Mouse (Mus musculus) bone marrow, adult 2 months (tissue): ENCODE measurements around the gene Piezo1. TPM values are rescaled to one million over a fixed set of nuclear protein-coding genes. Genes with fewer than 3 reads are reported as not detected.
A peak's percentile ranks its signal among the peaks of the same experiment; 100 is the strongest.

Experiments
- H3K27ac ChIP-seq: fragments of 200-500 bp; 2 replicates; pipeline ENCODE4 v1.5.1; 2012; ENCODE audit warnings: low read depth, mild to moderate bottlenecking, control low read depth, inconsistent platforms, low read length; ENCODE audit not compliant: control insufficient read depth, poor library complexity, insufficient read depth
- H3K4me1 ChIP-seq: fragments of 200-500 bp; 2 replicates; pipeline ENCODE4 v1.6.1; 2011; ENCODE audit warnings: low read length; ENCODE audit not compliant: control insufficient read depth, insufficient read depth
- H3K4me3 ChIP-seq: fragments of 200-500 bp; replicated peaks from 2 replicates; pipeline ENCODE3; 2011; ENCODE audit warnings: mild to moderate bottlenecking, low read depth, low read length, control low read depth; ENCODE audit not compliant: control insufficient read depth
- CTCF ChIP-seq: fragments of 200-500 bp; IDR thresholded peaks from 2 replicates; pipeline ENCODE4 v1.5.1; 2011; ENCODE audit warnings: low read length, control low read depth; ENCODE audit not compliant: control insufficient read depth, insufficient read depth
- POLR2A ChIP-seq: fragments of 200-500 bp; IDR thresholded peaks from 2 replicates; pipeline ENCODE4 v1.6.1; 2011; ENCODE audit warnings: low read depth, mild to moderate bottlenecking, control low read depth, low read length, borderline replicate concordance; ENCODE audit not compliant: control insufficient read depth
- WGBS: fragments of 180-500 bp; shearing (Covaris S2); methylation state at CpG from one replicate; pipeline ENCODE4 v1.1.7; 2018; 5-methylcytosine and 5-hydroxymethylcytosine counted together
- polyA plus RNA-seq: library from polyadenylated mRNA; stranded (reverse); fragments of >200 nt; gene quantifications from 2 replicates; pipeline ENCODE4 v1.2.4, GENCODE M21; 2011; ENCODE audit warnings: low replicate concordance; ENCODE audit not compliant: missing spikeins, insufficient read depth, insufficient read length

The Piezo1 gene
- polyA plus RNA-seq, 1 experiment = 49.3 TPM

DNA sequence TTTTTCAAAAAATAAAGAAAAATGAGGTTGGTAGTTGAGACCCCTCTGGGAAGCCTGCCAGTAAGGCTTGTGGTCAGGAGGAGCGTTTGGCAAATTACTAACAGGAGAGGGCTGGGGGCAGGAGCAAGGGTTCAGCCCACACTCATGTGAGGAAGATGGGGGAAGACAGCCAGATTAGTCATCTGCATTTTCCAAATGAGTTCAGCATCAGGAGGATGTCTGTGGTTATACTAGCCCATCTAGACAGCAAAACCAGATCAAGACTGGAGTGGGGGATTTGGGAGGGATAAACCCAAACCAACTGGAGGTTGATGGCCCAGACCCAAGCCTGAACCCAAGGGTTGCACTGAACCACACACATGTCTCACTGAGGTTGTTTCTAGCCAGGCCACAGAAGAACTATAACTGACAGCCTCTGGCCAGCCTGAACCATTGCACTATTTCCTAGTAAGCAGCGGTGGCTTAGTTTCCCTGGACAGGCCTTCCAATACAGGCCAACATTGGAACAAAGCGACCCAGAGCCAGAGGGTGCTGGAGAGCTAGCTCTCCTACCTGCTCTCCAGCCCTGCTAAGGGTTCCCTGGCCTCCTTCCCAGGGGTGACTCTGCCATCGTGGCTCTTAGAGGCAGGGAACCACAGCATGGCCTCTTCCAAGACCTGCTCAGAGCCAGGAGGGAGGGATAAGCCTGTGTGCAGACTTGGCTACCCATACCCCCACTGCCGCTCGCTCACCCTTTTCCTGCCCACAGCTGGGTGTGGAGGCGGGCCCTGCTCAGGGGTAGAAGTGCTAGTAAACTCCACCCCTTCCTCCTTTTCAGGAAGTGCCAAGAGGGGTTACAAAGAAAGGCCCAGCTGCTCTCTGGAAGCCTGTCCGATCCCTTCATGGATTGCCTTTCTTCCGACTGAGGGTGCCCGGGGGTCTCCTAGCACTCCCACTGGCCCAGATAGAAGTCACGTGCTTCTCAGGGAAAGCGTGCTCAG lies 5.2 kb upstream of the Piezo1 start:
- WGBS = 8% methylated on average over 12 of the region's 12 CpGs
- H3K27ac ChIP-seq = peak overlapping the region; percentile 77
- TF ChIP-seq POLR2A (peak; percentile 79), CTCF (no peak)
- peak overlapping the region; percentile 57 for H3K4me3 ChIP-seq
- H3K4me1 ChIP-seq = peaks cover 14% of the 10 kb centered on the region

DNA sequence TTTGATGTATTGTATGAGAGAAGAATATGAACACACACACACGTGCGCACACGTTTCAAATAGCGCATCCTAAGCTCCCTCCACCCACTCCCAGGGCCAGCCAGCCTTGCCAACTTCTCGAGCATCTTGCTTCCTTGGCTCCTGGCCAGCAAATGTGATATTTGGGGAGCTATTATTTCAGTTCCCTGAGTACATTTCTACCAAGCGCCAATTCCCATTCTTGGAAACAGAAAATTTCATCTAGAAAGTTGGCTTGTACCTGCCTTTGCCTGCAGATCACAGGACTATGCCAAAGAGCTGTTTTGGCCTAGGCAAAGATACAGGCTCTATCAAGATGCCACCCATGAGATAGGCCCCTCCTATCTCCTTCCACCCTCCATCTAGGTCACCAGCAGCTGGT lies 3.7 kb upstream of the Piezo1 start:
- no peak overlapping the region for H3K27ac ChIP-seq
- 59% methylated on average over 6 of the region's 6 CpGs for WGBS
- H3K4me3 ChIP-seq = no peak overlapping the region
- TF ChIP-seq CTCF = no peak
- TF ChIP-seq POLR2A = no peak
- H3K4me1 ChIP-seq = peaks cover 12% of the 10 kb centered on the region

DNA sequence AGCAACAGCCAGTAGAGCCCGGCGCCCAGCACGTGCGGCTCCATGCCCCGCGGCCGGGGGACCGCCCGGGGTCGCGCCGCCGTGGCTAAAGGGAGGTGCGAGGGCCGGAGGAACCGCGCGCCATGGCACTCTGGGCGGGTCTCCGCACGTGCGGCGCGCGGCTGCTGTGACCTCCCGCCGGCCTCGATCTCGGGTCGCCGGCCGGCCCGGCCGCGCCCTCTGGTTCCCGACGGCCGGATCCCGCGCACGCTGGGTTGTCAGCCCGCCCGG lies 199 bp downstream of the Piezo1 start:
- Histone ChIP-seq H3K4me3 (peak overlapping the region; percentile 59), H3K4me1 (peaks cover 15% of the 10 kb centered on the region), H3K27ac (peak overlapping the region; percentile 83)
- under 1% methylated on average over 42 of the region's 43 CpGs for WGBS
- TF ChIP-seq POLR2A = no peak
- no peak for TF ChIP-seq CTCF

DNA sequence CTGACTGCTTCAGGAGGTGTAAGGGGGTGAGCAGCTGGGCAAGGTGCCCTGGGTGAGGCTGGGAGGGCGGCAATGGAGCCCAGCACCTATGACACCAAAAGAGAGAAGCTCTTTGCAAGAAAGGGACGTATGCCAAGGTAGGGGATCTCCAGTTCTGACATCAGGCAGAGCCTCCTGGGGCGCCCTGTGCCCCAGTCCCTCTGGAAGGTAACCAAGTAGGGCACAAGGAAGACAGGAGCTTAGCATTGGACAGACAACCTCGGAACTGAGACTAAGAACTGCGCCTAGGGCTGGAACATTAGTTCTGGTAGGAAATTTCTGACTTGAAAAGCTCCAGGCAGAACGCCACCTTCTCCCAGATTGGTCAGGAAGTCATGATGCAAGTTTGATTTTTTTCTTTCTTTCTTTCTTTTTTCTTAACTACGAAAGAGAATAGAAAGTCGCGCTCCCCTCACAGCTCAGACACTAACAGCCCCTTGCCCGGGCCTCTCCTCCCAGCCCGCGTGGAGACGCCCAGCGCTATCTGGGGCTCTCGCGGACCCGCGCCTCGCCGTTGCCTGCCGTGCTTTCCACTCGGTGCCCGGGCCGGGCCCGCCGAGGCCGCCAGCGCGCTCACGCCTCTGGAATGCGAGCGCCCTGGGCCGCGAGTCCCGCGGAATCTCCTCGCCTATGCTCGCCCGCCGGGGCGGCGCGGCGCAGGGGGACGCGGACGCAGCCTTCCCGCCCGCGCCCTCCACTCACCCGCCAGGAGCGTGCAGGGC lies 715 bp downstream of the Piezo1 start:
- Histone ChIP-seq H3K4me3 (peak overlapping the region; percentile 59), H3K27ac (peak overlapping the region; percentile 83), H3K4me1 (peaks cover 15% of the 10 kb centered on the region)
- 2% methylated on average over 52 of the region's 52 CpGs for WGBS
- no peak for TF ChIP-seq POLR2A
- no peak for TF ChIP-seq CTCF

DNA sequence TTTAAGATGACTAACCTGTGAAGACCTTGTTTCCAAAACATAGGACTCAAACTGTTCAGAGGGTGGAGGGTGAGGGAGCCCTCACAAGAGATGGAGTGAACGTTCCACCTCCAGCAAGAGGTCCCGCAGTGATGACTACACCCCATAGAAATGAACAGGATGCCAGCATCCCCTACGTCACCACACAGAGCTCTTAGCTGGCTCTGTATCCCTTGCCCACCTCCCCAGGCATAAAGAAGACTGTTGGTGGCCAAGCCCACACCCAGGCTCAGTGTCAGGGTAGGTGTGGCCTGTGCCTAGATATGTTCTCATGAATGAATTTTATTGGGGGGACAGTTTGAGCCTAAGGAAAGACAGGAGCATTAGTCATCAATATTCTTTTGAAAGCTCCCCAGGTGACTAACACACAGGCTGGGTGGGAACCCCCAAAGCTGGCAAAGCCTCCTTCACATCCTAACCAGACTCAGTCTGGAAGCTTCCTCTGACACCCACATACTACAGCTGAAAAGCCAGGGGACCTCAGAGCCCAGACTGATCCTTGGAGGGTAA lies 2.2 kb downstream of the Piezo1 start:
- peak overlapping the region; percentile 84 for H3K27ac ChIP-seq
- H3K4me1 ChIP-seq = peaks cover 15% of the 10 kb centered on the region
- TF ChIP-seq POLR2A (no peak), CTCF (no peak)
- H3K4me3 ChIP-seq = no peak overlapping the region
- 68% methylated on average over 3 of the region's 3 CpGs for WGBS

DNA sequence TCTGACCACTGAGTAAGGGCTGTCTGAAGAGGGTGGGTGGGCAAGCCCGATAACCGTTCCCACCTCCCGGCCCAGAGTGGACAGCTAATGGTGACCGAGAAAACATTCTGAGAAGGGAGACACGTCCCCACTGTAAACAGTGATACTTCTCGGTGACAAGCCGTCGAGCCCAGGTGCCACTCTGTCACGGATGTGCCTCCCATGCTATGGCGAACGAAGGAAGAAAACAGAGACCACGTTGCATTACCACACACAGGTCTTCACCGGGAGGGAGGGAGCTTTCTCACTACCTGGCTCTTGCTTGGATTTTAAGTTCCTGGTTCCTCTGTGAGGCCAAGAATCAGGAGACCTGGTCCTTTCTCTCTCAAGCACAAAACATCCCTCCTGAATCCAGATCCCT lies 2.8 kb downstream of the Piezo1 start:
- WGBS = 21% methylated on average over 13 of the region's 13 CpGs
- Histone ChIP-seq H3K4me3 (peak overlapping the region; percentile 17), H3K27ac (peak overlapping the region; percentile 84), H3K4me1 (peaks cover 15% of the 10 kb centered on the region)
- TF ChIP-seq POLR2A = no peak
- no peak for TF ChIP-seq CTCF

DNA sequence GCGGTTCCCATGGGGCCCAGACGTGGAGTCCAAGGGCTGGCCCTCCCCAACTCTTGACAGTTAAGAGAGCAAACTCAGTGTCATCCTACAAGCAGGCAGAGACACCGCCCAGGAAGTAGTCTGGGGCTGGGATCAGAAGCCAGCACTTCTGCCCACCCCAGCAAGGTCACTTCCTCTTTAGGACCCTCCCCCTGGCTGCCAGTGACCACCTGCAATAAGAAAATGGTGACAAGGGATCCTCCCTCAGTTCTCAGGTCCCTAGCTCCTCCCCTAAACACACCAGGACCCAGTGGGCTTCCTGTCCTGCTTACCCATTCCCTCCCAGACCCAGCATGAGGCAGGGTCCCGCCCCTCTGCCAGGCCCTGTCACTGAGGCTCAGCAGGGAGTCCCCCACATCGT lies 3.3 kb downstream of the Piezo1 start:
- H3K4me3 ChIP-seq = no peak overlapping the region
- H3K27ac ChIP-seq = peak overlapping the region; percentile 84
- TF ChIP-seq CTCF (no peak), POLR2A (no peak)
- 0% methylated on average over 5 of the region's 5 CpGs for WGBS
- H3K4me1 ChIP-seq = peaks cover 15% of the 10 kb centered on the region

DNA sequence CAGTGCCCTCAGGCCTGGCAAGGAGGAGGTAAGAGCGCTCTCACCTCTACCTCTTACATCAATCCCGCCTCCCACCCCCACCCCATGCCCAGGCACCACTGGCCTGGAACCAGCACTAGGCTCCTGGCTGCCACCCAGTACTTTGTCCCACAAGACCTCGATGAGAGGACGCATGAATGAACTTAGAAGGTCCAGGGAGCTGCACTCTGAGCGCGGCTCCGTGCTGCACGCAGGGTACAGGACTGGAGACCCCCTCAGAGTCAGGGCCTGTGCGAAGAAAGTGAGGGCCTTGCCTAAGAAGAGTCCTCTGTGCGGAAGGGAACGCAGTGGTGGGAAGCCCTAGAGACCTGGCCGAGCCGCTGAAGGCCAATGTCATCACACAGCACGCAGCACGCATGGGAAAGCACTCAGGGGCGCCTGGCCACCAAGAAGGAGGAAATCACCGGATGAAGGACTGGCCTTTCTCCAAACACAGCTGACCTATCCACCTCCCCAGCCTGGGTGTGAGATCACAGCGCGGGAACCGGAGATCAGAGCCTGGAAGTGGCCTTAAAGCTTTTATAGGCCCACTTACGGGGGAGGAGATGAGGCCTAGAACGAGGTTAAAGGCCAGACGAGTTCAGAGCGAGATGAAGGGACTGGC lies 4.2 kb downstream of the Piezo1 start:
- H3K27ac ChIP-seq = peak overlapping the region; percentile 84
- 72% methylated on average over 24 of the region's 24 CpGs for whole genome bisulfite sequencing
- TF ChIP-seq CTCF = no peak
- TF ChIP-seq POLR2A = no peak
- H3K4me1 ChIP-seq = peaks cover 15% of the 10 kb centered on the region
- no peak overlapping the region for H3K4me3 ChIP-seq
